Mouse (Mus musculus) intestine, postnatal 0 days (tissue): ENCODE results near the gene Slc9b1. TPM values are rescaled to one million over a fixed set of nuclear protein-coding genes. Genes with fewer than 3 reads are reported as not detected.

Experiments used
- ATAC-seq: fragments of 200-750 bp; cut with Nextera tagmentation; 2 replicates; pipeline ENCODE4 v1.8.0; 2017; ENCODE audit warnings: mild to moderate bottlenecking, moderate TSS enrichment, moderate library complexity
- H3K27ac ChIP-seq: fragments of 300-500 bp; sonication (generic); 2 replicates; pipeline ENCODE4 v1.5.1; 2014; ENCODE audit warnings: mild to moderate bottlenecking, low read depth, low read length, moderate library complexity
- H3K27me3 ChIP-seq: fragments of 300-500 bp; sonication (generic); replicated peaks from 2 replicates; pipeline ENCODE4 v1.6.1; 2014; ENCODE audit warnings: low read length, mixed read lengths; ENCODE audit not compliant: control insufficient read depth, insufficient read depth
- H3K36me3 ChIP-seq: fragments of 300-500 bp; sonication (generic); 2 replicates; pipeline ENCODE4 v1.6.1; 2014; ENCODE audit warnings: mild to moderate bottlenecking, moderate library complexity; ENCODE audit not compliant: control insufficient read depth, insufficient read depth
- H3K4me1 ChIP-seq: fragments of 300-500 bp; sonication (generic); replicated peaks from 2 replicates; pipeline ENCODE4 v1.6.1; 2014; ENCODE audit warnings: antibody characterized with exemption, low read length, mixed read lengths; ENCODE audit not compliant: control insufficient read depth, insufficient read depth
- H3K4me2 ChIP-seq: fragments of 300-500 bp; sonication (generic); replicated peaks from 2 replicates; pipeline ENCODE4 v1.6.1; 2014; ENCODE audit warnings: low read depth, mild to moderate bottlenecking, moderate library complexity
- H3K4me3 ChIP-seq: fragments of 300-500 bp; sonication (generic); 2 replicates; pipeline ENCODE4 v1.5.1; 2014; ENCODE audit warnings: low read depth, low read length
- H3K9ac ChIP-seq: fragments of 300-500 bp; sonication (generic); 2 replicates; pipeline ENCODE4 v1.6.1; 2014; ENCODE audit warnings: mild to moderate bottlenecking, low read depth, low read length
- H3K9me3 ChIP-seq: fragments of 300-500 bp; sonication (generic); 2 replicates; pipeline ENCODE4 v1.6.1; 2016; ENCODE audit warnings: mixed run types; ENCODE audit not compliant: control insufficient read depth
- CTCF ChIP-seq: sonication (generic); IDR thresholded peaks from 2 replicates; pipeline ENCODE4 v1.5.1; 2016; ENCODE audit warnings: low read depth, mild to moderate bottlenecking, control low read depth, antibody characterized with exemption, moderate library complexity
- WGBS: fragments of 180-500 bp; shearing (Covaris S2); extraction: QIAGEN DNeasy Blood & Tissue Kit; methylation state at CpG from one replicate; pipeline ENCODE4 v1.1.7; 2014; 5-methylcytosine and 5-hydroxymethylcytosine counted together
- polyA plus RNA-seq: library from polyadenylated mRNA; unstranded; fragments of >200 nt; fragmentation: Nextera tagmentation; extraction: Ambion mirVana; gene quantifications from 2 replicates; pipeline ENCODE4 v1.2.1, GENCODE M21; 2015

Gene Slc9b1
- polyA plus RNA-seq, 1 experiment from 2014 or later = not detected

DNA sequence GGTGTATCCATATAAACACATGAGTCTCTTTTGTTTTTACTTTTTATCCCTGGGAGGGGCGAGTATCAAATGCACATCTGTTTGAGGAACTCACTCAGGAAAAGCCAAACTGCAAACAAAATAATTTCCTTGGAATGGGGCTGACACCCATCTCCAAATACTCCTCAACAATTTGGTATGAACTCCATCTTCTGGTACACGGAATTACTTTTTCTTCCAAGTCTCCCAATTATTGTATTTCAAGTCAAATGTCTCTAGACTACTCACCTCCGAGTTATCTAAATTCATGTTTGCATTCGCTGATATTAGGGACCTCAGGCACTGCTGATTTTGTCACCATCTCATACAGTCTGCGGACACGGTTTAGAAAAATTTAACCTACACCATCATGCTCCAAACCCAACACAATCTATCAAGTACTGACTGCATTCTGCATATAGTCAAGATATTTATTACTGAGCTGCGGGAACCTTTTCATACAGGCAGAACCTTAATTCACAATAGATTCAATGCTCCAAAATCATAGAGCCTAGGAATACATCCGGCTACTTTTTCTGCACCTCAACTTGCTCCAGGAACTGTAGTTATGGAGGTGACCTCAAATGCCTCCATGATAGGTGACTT, 74.5 kb downstream of the Slc9b1 start:
- peak overlapping the region; percentile 73 for H3K9ac ChIP-seq
- ATAC-seq = no peak
- H3K36me3 ChIP-seq = 0 out of 2 replicates have a peak, but pooled peaks cover 3% of the 10 kb centered on the region
- H3K4me3 ChIP-seq = peak overlapping the region; percentile 86
- 10% methylated on average over 8 of the region's 8 CpGs for WGBS
- H3K4me1 ChIP-seq = no peaks in the 10 kb centered on the region
- H3K4me2 ChIP-seq = peak overlapping the region; percentile 80
- no peak for TF ChIP-seq CTCF
- H3K27ac ChIP-seq = peak overlapping the region; percentile 94
- no peaks in the 10 kb centered on the region for H3K9me3 ChIP-seq
- H3K27me3 ChIP-seq = no peaks in the 10 kb centered on the region

DNA sequence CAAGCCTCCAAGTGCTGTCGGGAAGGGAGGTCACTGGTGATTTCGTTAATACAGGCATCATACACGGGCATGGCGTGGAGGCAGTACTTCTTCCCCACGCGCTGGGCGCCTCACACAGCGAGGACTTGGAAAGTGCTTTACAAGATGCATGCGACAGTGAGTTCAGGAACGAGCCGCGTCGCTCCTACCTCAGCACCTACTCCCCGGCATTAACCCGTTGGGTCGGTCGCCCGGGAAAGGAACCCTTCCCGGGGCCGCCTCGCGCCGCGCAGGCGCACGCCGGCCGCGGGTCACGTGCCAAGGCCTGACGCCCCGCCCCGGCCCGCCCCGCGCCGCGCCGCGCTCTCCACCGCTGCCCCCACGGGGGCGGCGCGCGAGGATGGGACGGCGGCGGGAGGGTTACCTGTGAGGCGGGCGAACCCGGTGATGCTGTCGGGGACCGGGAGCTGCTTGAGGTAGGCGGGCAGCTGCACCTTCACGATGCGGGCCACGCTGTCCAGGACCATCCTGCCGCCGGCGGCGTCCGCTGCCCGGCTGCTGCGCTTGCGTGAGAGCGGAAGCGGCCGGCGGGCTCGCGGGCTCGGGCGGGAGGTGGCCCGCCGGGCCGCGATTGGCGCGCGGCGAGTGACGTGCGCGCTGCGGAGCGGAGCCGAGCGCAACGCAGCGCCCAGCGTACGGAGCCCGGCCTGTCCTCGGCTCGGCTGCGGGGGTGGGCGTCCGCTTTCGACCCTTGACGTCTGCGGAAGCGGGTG, 75.2 kb downstream of the Slc9b1 start:
- peak; percentile 98 for ATAC-seq
- Histone ChIP-seq H3K9ac (peak overlapping the region; percentile 73), H3K27me3 (no peaks in the 10 kb centered on the region), H3K4me3 (peak overlapping the region; percentile 86), H3K36me3 (0 out of 2 replicates have a peak, but pooled peaks cover 3% of the 10 kb centered on the region), H3K9me3 (no peaks in the 10 kb centered on the region), H3K4me2 (peak overlapping the region; percentile 80), H3K4me1 (no peaks in the 10 kb centered on the region), H3K27ac (peak overlapping the region; percentile 94)
- under 1% methylated on average over 91 of the region's 103 CpGs for WGBS
- TF ChIP-seq CTCF = 0 out of 2 replicates have a peak, but pooled peaks have one; percentile 1

GRCm38 (mm10) chr3:135423608-135424212, 75.9 kb downstream of the Slc9b1 start, which contains the start of gene Cisd2:
Gene Cisd2 (minus strand): TSS chr3:135423925.
- Histone ChIP-seq H3K27me3 (no peaks in the 10 kb centered on the region), H3K27ac (peak within 1 kb of the TSS; percentile 94), H3K9ac (peak within 1 kb of the TSS; percentile 73), H3K4me1 (no peaks in the 10 kb centered on the region), H3K9me3 (no peaks in the 10 kb centered on the region), H3K4me3 (peak within 1 kb of the TSS; percentile 86), H3K36me3 (0 out of 2 replicates have a peak, but pooled peaks cover 3% of the 10 kb centered on the region), H3K4me2 (peak within 1 kb of the TSS; percentile 80)
- peak; percentile 19; the same call in 1 of the 2 replicates for ATAC-seq
- no peak for TF ChIP-seq CTCF
- under 1% methylated on average over 8 of the region's 8 CpGs for WGBS

GRCm38 (mm10) chr3:135436901-135437616, 89.2 kb downstream of the Slc9b1 start:
- TF ChIP-seq CTCF = no peak
- no peaks in the 10 kb centered on the region for H3K36me3 ChIP-seq
- ATAC-seq = no peak
- H3K4me2 ChIP-seq = peak overlapping the region; percentile 64
- peak overlapping the region; percentile 10 for H3K27ac ChIP-seq
- 40% methylated on average over 14 of the region's 14 CpGs for WGBS
- H3K27me3 ChIP-seq = no peaks in the 10 kb centered on the region
- H3K9ac ChIP-seq = peak overlapping the region; percentile 49
- no peaks in the 10 kb centered on the region for H3K9me3 ChIP-seq
- peak overlapping the region; percentile 67 for H3K4me3 ChIP-seq
- no peaks in the 10 kb centered on the region for H3K4me1 ChIP-seq

DNA sequence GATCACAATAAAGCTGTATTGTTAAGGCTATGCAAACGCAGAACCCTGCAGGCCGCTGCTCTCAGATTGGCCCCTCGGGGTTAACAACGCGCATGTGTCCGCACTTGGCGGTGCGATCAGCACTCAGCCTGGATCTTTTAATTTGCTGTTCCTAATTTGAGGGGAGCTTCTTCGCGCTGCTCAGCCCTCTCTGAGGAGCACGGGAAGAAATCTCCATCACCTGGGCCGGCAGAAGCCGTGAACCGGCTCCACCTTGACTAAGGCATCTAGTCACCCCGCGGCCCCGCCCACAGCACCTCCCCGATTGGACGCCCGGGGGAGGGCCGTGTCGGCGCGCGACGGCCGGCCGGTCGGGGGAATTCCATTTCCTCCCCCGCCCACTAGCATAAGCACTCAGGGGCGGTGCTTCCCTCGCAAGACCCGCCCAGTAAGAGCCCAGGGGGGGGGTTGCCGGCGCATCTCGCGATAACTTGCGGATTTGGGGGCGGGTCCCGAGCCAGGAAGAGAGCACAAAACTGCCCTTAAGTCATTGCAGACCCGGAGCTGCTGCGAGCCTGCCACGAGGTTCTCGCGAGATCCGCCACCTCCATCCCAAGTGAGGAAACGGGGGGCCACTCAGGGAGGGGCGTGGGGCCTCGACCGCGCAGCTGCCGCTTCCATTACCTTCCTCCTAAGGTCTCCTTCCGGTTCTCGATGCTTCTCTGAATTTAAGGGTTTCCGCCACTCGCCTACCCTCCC, 90.1 kb downstream of the Slc9b1 start, which contains the start of gene Ube2d3:
TSS of gene Ube2d3 (plus strand) at position 392 of the 738 bp plus-strand sequence.
- Histone ChIP-seq H3K27me3 (no peaks in the 10 kb centered on the region), H3K36me3 (no peaks in the 10 kb centered on the region), H3K9me3 (no peaks in the 10 kb centered on the region), H3K27ac (peak within 1 kb of the TSS; percentile 100), H3K4me2 (peak within 1 kb of the TSS; percentile 66), H3K9ac (peak within 1 kb of the TSS; percentile 96), H3K4me3 (peak within 1 kb of the TSS; percentile 67), H3K4me1 (no peaks in the 10 kb centered on the region)
- TF ChIP-seq CTCF = no peak
- WGBS = under 1% methylated on average over 55 of the region's 56 CpGs
- ATAC-seq = peak; percentile 91
